Mouse (Mus musculus): ENCODE results near the gene Adam8. TPM values are rescaled to one million over a fixed set of nuclear protein-coding genes. Genes with fewer than 3 reads are reported as not detected.

Adam8 gene
- polyA plus RNA-seq, 1 experiment, result 4.1 TPM

DNA sequence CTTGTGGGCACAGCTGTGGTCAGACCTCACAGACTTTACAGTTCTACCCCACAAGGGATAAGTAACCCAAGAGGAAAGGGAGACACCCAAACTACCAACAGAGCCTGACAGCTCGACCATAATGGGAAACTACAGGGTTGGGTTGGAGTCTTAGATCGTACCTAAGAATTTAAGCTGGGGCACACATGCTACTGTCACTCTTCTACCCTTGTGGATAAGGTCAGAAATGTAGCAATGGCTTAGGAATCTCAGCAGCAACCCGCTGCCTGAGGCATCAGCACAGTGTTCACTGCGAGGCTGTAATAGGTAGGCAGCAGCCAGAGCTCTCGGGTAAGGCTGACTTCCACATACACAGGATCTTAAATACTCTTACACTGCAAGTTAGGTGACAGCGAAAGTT is 1.2 kb upstream of the Adam8 start:
- H3K4me1 ChIP-seq (ENCODE audit: control insufficient read depth, insufficient read depth, low read length), result no peaks in the 10 kb centered on the region
- H3K27me3 ChIP-seq (ENCODE audit: control insufficient read depth, insufficient read depth, low read length), result no peaks in the 10 kb centered on the region
- no peak overlapping the region for H3K4me3 ChIP-seq (replicated peaks; ENCODE audit: insufficient read depth, low read depth, low read length)
- no peak overlapping the region for H3K27ac ChIP-seq (ENCODE audit: insufficient read depth, low read length)
- DNase-seq, result no peak
- no peak for TF ChIP-seq CTCF (IDR thresholded peaks at IDR 0.05; ENCODE audit: borderline replicate concordance, insufficient read depth, low read depth, low read length)
- no peak for TF ChIP-seq POLR2A (IDR thresholded peaks at IDR 0.05; ENCODE audit: borderline replicate concordance, insufficient read depth, low read length)
- WGBS, result 91% methylated on average over 6 of the region's 6 CpGs

DNA sequence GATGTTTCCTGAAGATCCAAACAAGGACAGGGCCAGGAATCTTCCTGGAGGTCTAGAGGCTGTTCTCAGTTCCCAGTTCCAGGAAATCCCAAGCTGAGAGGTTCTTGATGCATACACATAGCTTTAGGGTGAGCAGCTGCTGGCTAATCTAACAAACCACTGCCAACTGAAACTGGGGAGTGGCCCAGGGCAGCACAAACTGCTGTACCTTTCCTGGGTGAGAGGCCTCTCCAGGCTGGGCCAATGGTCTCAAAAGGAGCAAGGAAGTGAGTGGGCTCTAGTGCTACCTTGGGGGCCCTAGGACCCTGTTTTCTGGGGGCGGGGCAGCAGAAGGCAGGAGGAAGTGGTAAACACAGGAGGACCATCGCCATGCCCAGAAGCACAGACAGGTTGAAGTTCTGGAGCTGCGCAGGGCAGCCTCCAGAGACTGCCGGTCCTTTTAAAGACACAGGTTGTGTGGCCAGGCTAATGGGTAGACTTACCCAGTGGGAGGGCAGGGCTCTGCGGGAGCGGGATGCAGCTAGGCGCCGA is 1.4 kb downstream of the Adam8 start:
- WGBS, result 64% methylated on average over 8 of the region's 8 CpGs
- H3K4me3 ChIP-seq (replicated peaks; ENCODE audit: insufficient read depth, low read depth, low read length), result no peak overlapping the region
- TF ChIP-seq POLR2A (IDR thresholded peaks at IDR 0.05; ENCODE audit: borderline replicate concordance, insufficient read depth, low read length) (no peak), CTCF (IDR thresholded peaks at IDR 0.05; ENCODE audit: borderline replicate concordance, insufficient read depth, low read depth, low read length) (no peak)
- H3K27me3 ChIP-seq (ENCODE audit: control insufficient read depth, insufficient read depth, low read length), result no peaks in the 10 kb centered on the region
- H3K4me1 ChIP-seq (ENCODE audit: control insufficient read depth, insufficient read depth, low read length), result no peaks in the 10 kb centered on the region
- DNase-seq, result no peak
- no peak overlapping the region for H3K27ac ChIP-seq (ENCODE audit: insufficient read depth, low read length)

- DNase-seq, result no peak
- TF ChIP-seq POLR2A (IDR thresholded peaks at IDR 0.05; ENCODE audit: borderline replicate concordance, insufficient read depth, low read length) (no peak), CTCF (IDR thresholded peaks at IDR 0.05; ENCODE audit: borderline replicate concordance, insufficient read depth, low read depth, low read length) (no peak)
- H3K4me3 ChIP-seq (replicated peaks; ENCODE audit: insufficient read depth, low read depth, low read length), result no peak overlapping the region
- WGBS, result 90% methylated on average over 9 of the region's 9 CpGs
- no peaks in the 10 kb centered on the region for H3K27me3 ChIP-seq (ENCODE audit: control insufficient read depth, insufficient read depth, low read length)
- no peak overlapping the region for H3K27ac ChIP-seq (ENCODE audit: insufficient read depth, low read length)
- H3K4me1 ChIP-seq (ENCODE audit: control insufficient read depth, insufficient read depth, low read length), result no peaks in the 10 kb centered on the region
Observed at GRCm38 (mm10) chr7:139988272-139988671, 4.1 kb downstream of the Adam8 start.

DNA sequence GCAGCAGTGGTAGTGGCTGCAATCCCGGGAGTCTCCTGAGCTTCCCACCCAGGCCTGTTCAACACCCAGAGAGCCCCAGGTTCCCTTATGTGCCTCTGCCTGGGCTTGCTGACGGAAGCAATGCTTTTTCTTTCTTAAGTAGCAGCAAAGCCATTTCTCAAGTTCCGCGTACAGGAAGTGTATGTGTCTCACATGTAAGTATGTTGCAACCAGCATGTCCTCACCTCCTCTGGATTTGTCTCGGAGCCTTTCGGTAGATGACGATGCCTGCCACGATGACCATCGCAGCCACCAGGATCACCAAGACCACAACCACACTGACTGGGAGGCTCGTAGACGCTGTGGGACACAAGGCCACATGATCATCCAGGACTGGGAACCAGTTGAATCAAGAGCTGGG is 7.9 kb downstream of the Adam8 start:
- no peaks in the 10 kb centered on the region for H3K27me3 ChIP-seq (ENCODE audit: control insufficient read depth, insufficient read depth, low read length)
- TF ChIP-seq CTCF (IDR thresholded peaks at IDR 0.05; ENCODE audit: borderline replicate concordance, insufficient read depth, low read depth, low read length), result no peak
- no peak for TF ChIP-seq POLR2A (IDR thresholded peaks at IDR 0.05; ENCODE audit: borderline replicate concordance, insufficient read depth, low read length)
- 95% methylated on average over 11 of the region's 11 CpGs for WGBS
- H3K27ac ChIP-seq (ENCODE audit: insufficient read depth, low read length), result no peak overlapping the region
- H3K4me3 ChIP-seq (replicated peaks; ENCODE audit: insufficient read depth, low read depth, low read length), result no peak overlapping the region
- H3K4me1 ChIP-seq (ENCODE audit: control insufficient read depth, insufficient read depth, low read length), result no peaks in the 10 kb centered on the region
- no peak for DNase-seq

GRCm38 (mm10) chr7:139982058-139982457 is 10.3 kb downstream of the Adam8 start:
- Histone ChIP-seq H3K4me1 (ENCODE audit: control insufficient read depth, insufficient read depth, low read length) (peaks cover 4% of the 10 kb centered on the region; the same call in 1 of the 2 replicates), H3K27ac (ENCODE audit: insufficient read depth, low read length) (no peak overlapping the region), H3K27me3 (ENCODE audit: control insufficient read depth, insufficient read depth, low read length) (no peaks in the 10 kb centered on the region), H3K4me3 (replicated peaks; ENCODE audit: insufficient read depth, low read depth, low read length) (no peak overlapping the region)
- no peak for DNase-seq
- WGBS, result 89% methylated on average over 11 of the region's 11 CpGs
- TF ChIP-seq CTCF (IDR thresholded peaks at IDR 0.05; ENCODE audit: borderline replicate concordance, insufficient read depth, low read depth, low read length), result no peak

GRCm38 (mm10) chr7:139980778-139981177 is 11.6 kb downstream of the Adam8 start:
- no peak for TF ChIP-seq CTCF (IDR thresholded peaks at IDR 0.05; ENCODE audit: borderline replicate concordance, insufficient read depth, low read depth, low read length)
- no peak for TF ChIP-seq POLR2A (IDR thresholded peaks at IDR 0.05; ENCODE audit: borderline replicate concordance, insufficient read depth, low read length)
- Histone ChIP-seq H3K27me3 (ENCODE audit: control insufficient read depth, insufficient read depth, low read length) (no peaks in the 10 kb centered on the region), H3K4me3 (replicated peaks; ENCODE audit: insufficient read depth, low read depth, low read length) (no peak overlapping the region), H3K27ac (ENCODE audit: insufficient read depth, low read length) (no peak overlapping the region), H3K4me1 (ENCODE audit: control insufficient read depth, insufficient read depth, low read length) (peaks cover 4% of the 10 kb centered on the region; the same call in 1 of the 2 replicates)
- 77% methylated on average over 3 of the region's 3 CpGs for WGBS
- no peak for DNase-seq

DNA sequence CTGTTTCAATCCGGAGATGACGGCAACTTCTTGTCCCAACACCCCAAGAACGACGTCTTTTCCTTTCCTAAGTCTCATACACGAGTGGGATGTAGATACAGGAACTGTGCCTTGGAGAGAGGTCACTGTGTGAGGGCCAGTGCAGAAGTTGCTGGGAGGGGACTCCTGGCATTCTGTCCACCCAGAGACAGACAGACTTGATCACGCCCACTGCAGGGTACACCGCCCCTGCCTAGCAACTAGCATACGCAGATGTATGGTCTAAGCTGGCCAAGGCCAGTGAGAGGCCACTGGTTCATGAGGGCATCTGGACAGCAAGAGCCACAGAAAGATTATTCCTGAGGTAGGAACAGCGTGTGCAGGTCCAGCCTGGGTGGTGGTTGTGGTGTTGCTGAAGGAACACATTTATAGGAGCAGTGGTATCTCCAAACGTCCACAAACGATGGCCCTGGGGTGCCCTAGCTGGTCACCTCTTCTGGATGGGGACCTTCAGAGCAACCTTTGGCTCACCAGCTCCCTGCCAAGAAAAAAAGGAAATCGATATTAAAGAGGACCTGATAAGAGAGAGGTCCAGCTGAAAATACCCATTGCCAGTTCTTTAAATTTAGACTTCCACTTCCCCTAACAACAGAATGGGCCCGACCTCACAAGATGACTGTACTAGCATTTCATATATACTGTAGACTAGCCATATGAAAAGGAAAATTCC is 13.2 kb downstream of the Adam8 start:
- WGBS, result 27% methylated on average over 13 of the region's 13 CpGs
- H3K27ac ChIP-seq (ENCODE audit: insufficient read depth, low read length), result no peak overlapping the region
- peaks cover 4% of the 10 kb centered on the region; the same call in 1 of the 2 replicates for H3K4me1 ChIP-seq (ENCODE audit: control insufficient read depth, insufficient read depth, low read length)
- H3K27me3 ChIP-seq (ENCODE audit: control insufficient read depth, insufficient read depth, low read length), result no peaks in the 10 kb centered on the region
- TF ChIP-seq CTCF (IDR thresholded peaks at IDR 0.05; ENCODE audit: borderline replicate concordance, insufficient read depth, low read depth, low read length) (no peak), POLR2A (IDR thresholded peaks at IDR 0.05; ENCODE audit: borderline replicate concordance, insufficient read depth, low read length) (no peak)
- DNase-seq, result peak in 1 of 2 experiments; percentile 29
- H3K4me3 ChIP-seq (replicated peaks; ENCODE audit: insufficient read depth, low read depth, low read length), result peak overlapping the region; percentile 58

- Histone ChIP-seq H3K27me3 (ENCODE audit: control insufficient read depth, insufficient read depth, low read length) (no peaks in the 10 kb centered on the region), H3K4me1 (ENCODE audit: control insufficient read depth, insufficient read depth, low read length) (peaks cover 4% of the 10 kb centered on the region; the same call in 1 of the 2 replicates), H3K27ac (ENCODE audit: insufficient read depth, low read length) (no peak within 1 kb of the TSS), H3K4me3 (replicated peaks; ENCODE audit: insufficient read depth, low read depth, low read length) (peak within 1 kb of the TSS; percentile 58)
- WGBS, result 2% methylated on average over 32 of the region's 32 CpGs
- no peak for TF ChIP-seq CTCF (IDR thresholded peaks at IDR 0.05; ENCODE audit: borderline replicate concordance, insufficient read depth, low read depth, low read length)
- no peak for TF ChIP-seq POLR2A (IDR thresholded peaks at IDR 0.05; ENCODE audit: borderline replicate concordance, insufficient read depth, low read length)
- peak; percentile 82 to 86 for DNase-seq
Observed at GRCm38 (mm10) chr7:139978278-139978892, 14.0 kb downstream of the Adam8 start, which contains the start of gene 6430531B16Rik. Gene 6430531B16Rik (minus strand): TSS chr7:139978755.

All from cerebellum, adult 2 months (tissue).